Mouse (Mus musculus) embryo, embryonic 11.5 days (tissue): ENCODE data around the gene Nkain1.

Experiments
- DNase-seq: peaks from one replicate; pipeline ENCODE4 v3.0.0-alpha.2; 2012; ENCODE audit warnings: low read depth, low spot score

Gene Nkain1

DNA sequence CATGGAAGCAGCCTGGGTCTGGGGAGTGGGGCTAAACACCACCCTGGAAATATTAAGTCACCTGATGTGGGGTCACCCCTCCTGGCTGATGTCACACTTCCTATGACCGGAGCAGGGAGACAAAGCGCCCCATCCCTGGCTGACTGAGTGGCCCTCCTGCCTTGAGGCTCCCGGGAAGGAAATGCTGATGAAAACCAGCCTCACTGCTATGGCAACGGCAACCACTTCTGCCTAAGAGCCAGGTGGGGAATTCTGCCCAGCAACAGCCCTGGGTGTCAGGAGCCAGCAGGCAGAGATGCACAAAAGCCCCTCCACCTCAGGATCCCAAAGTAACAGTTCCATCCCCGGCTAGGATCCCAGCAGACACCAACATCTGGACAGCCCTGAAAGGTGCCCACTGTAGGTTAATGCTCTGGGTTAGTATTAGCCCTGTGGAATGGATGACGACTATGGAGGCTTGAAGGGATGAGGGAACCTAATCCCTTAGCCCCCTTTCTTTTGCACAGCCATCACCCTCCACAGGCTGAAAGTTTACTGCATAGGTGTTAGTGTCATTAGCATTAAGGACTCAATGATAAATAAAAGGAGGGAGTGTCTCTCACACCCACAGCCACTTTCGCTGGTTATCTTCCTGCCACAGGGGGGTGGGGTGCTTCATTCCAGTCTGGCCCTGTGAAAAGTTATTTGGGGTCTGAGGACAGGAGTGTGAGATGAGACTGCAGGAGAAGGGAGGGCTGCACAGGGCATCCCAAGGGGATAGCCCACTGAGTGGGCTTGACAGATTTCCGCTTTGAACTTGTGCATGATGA, 21.5 kb downstream of the Nkain1 start:
- DNase-seq: no peak

DNA sequence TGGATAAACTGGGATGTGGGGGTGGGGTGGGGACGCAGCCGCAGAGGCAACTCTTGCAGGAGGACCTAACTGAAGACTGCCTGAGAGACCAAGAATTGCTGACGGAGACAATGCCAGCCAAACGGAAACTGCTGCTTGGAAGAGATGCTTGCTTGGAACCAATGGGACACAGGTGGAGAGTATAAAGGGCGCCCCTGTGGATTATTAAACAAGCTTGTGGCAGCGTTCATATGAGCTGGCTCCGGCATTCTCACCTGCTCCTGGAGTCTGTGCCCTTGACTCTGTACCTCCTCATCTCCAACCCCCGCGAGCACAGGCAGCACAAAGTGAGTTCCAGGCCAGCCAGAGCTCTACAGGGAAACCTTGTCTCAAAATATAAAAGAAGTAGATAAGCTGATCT, 23.5 kb downstream of the Nkain1 start:
- DNase-seq: no peak

DNA sequence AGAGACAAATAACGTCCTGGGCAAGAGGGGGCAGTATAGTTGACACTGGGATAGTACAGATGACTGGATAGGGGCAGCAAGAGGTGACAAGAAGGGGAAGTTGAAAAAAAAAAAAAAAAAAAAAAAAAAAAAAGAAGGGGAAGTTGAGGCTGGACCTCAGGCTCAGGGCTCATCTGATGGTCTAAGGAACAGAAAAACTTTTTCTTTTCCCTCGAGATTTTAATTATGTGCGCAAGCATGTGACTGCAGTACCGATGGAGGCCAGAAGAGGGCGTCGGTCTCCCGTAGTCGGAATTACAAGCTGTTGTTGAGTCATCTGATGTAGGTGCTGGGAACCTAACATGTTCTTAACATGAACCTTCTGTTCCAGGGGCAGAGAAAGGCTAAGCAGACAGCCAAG, 24.8 kb downstream of the Nkain1 start:
- no peak for DNase-seq

GRCm38 (mm10) chr4:130546798-130547562, 27.0 kb downstream of the Nkain1 start:
- peak; percentile 46 for DNase-seq

DNA sequence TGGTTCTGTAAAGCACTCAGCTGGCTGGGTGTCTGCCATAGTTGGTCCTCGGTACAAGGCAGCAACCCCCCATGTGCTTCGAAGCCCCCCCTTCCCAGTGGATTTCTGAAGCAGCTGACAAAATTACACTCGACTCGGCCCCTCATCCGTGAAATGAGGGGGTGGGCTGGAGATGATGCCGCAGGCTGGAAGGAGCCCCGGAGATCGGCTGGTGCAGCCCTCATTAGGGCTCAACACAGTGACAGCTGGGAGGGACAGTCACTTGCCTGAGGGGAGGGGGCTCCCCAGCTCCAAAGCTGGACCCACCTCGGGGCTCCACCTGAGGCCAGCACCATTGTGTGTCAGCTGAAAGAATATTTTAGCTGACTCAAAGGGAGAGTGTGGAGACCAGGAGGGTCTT, 29.6 kb downstream of the Nkain1 start:
- no peak for DNase-seq

- no peak for DNase-seq
These were observed 30.9 kb downstream of the Nkain1 start for GRCm38 (mm10) chr4:130543121-130543520.

GRCm38 (mm10) chr4:130540831-130541230, 33.1 kb downstream of the Nkain1 start:
- no peak for DNase-seq

DNA sequence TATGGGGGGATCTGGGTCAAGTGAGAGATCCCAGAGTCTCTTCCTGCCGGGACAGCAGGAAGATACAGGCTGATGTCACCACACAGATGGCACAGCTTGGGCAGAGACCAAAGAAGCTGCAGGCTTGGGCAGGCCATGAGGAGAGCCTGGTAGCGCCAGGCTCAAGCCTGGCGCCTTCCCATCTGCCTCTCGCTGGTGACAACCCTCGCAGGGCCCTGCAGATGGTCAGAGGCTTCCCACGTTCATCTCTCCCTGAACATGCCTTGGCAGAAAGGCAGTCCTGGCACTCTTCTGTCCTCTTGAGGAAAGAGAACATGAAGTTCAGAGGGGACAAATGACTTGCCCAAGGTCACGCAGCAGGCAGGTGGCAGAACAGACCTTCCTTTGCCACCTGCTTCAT, 34.3 kb downstream of the Nkain1 start:
- DNase-seq: no peak

- no peak for DNase-seq
These were observed 34.9 kb downstream of the Nkain1 start for GRCm38 (mm10) chr4:130539053-130539452.

DNA sequence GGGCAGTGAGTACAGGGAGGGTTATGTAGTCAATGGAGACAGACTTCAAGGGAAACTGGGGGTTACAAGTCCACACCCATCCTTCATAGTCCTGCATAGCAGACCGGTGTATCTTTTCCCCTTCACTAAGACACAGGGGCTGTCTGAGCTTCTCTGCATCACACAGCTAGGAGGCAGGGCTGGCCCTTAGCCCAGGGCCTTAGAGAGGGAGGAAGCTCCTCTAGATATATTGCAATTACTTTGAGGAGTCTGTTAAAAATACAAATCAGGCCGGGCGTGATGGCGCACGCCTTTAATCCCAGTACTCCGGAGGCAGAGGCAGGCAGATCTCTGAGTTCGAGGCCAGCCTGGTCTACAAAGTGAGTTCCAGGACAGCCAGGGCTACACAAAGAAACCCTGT, 36.6 kb downstream of the Nkain1 start:
- DNase-seq: no peak

DNA sequence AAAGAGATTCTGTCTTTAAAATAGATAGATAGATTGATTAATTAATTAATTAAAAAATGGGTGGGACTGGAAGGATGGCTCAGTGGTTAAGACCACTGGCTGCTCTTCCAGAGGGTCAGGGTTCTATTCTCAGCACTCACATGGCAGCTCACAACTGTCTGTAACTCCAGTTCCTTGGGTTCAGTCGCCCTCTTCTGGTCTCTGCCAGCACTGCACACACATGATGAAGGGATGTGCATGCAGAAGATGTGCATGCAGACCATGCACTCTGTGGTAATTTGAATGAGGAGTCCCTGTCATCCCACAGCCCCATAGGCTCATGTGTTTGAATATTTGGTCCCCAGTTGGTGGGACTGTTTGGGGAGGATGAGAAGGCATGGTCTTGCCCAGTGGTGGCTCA, 38.2 kb downstream of the Nkain1 start:
- no peak for DNase-seq

GRCm38 (mm10) chr4:130533975-130534374, 40.0 kb downstream of the Nkain1 start:
- peak; percentile 77 for DNase-seq

DNA sequence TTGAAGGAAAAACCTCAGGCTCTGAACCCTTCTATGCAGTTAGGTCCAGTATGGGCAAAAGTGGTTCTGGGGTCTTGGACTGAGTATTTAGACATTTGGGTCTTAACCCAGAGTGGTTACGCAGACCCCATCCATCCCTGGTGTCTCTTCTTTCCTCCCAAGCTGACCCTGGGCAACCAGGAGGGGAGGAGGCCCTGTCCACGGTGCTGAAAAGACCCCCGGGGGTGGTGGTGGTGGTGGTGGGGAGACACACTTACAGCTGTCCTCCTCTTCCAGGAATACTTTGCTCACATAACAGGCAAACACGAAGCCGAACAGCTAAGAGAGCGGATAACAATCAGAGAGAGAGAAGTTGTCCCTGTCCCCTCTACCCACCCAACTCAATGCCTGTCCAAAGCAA, 41.6 kb downstream of the Nkain1 start:
- no peak for DNase-seq

- DNase-seq: peak; percentile 44
These were observed 42.2 kb downstream of the Nkain1 start for GRCm38 (mm10) chr4:130531645-130532280.

DNA sequence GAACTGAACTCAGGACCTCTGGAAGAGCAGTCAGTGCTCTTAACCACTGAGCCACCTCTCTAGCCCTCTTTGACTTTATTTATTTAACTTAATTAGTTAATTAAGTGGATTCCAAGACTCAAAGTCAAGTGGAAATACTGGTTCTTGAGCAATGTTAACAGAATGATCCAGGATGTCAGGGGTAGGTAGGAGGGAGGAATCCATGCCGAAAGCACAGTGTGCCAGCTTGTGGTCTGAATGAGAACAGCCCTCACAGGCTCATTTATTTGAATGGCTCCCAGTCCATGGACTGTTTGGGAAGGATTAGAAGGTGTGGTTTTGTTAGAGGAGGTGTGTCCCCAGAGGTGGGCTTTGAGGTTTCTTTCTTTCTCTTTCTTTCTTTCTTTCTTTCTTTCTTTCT, 46.2 kb downstream of the Nkain1 start:
- DNase-seq: no peak

DNA sequence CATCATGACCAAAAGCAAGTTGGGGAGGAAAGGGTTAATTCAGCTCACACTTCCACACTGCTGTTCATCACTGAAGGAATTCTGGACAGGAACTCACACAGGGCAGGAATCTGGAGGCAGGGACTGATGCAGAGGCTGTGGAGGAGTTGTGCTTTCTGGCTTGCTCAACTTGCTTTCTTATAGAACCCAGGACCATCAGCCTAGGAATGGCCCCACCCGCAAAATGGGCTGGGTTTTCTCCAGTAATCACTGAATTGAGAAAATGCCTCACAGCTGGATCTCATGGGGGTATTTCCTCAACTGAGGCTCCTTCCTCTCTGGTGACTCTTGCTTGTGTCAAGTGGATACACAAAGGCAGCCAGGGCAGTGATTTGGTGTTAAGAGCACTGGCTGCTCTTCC, 48.9 kb downstream of the Nkain1 start:
- no peak for DNase-seq

- no peak for DNase-seq
These were observed 52.5 kb downstream of the Nkain1 start for GRCm38 (mm10) chr4:130521466-130521865.

DNA sequence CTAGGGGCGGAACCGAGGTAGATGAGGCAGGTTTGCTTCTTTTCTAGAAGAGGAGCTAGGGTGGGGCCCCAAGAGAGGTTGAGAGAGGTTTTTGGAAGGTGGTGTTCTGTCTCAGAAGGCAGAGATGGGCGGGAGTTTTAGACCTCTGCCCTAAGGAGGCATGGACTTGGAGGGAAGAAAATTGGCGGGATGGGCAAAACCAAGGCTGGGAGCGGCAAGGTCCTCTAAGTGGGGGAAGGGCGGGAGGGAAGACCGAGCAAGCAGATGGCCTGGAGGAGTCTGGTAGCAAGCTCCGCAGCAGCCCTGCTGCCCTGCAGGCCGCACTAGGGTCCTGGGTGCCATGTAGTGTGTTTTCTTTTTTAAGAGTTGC, 53.5 kb downstream of the Nkain1 start:
- DNase-seq: no peak

GRCm38 (mm10) chr4:130519567-130520481, 54.1 kb downstream of the Nkain1 start:
- DNase-seq: peak; percentile 94

DNA sequence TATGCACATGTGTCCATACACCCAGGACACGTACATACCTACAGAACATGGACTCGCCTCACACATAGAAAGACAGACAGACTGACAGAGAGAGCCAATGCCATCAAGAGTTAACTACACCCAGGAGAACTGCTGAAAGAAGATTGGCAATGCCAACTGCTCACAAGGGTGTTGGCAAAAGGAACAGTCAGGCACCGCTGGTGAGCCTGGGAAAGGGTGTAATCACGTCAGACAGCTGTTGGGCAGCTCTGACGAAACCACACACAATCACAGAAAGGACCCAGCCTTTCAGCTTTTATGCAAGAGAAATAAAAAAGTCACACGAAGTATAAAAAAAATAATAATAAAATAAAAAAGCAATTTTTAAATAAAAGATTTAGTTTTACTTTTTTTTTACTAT, 57.5 kb downstream of the Nkain1 start:
- DNase-seq: no peak
